Mouse (Mus musculus): Measurements from ENCODE around the gene Izumo4. TPM values are rescaled to one million over a fixed set of nuclear protein-coding genes. Genes with fewer than 3 reads are reported as not detected.

Izumo4 gene
- total and polyA plus RNA-seq, 2 experiments = 18.3 to 49.7 TPM

DNA sequence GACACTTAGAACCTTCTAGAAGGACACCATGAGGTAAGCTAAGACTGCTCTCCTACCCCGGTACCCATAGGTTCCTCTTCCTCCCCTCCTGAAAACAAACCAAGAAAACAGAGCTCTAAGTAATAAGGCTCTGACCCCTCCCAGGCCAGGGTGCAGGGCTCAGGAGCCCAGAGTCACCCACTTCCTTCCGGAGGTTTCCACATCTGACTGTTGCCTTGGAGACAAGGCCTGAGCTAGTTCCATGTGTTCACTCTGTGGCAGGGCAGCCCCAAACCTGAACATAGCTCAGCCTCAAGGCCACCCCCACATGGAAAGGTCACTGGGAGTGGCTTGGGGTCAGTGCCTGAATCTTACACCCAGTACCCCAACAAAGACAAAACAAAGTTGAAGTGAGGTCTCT lies 6.8 kb upstream of the Izumo4 start:
- peak; percentile 53 for DNase-seq (ENCODE audit: extremely low read depth, low read depth, low spot score)
- TF ChIP-seq CTCF (IDR thresholded peaks at IDR 0.05; ENCODE audit: low read depth, low read length) (no peak), POLR2A (IDR thresholded peaks at IDR 0.05; ENCODE audit: extremely low read depth, insufficient read depth, low read length) (no peak)
- H3K36me3 ChIP-seq (ENCODE audit: control insufficient read depth, insufficient read depth, low read length) = no peaks in the 10 kb centered on the region
- WGBS = 48% methylated on average over 2 of the region's 2 CpGs
- H3K79me2 ChIP-seq (ENCODE audit: control insufficient read depth, insufficient read depth, low read length) = peaks cover 3% of the 10 kb centered on the region; the same call in 1 of the 2 replicates
- no peak overlapping the region for H3K4me3 ChIP-seq (ENCODE audit: insufficient read depth, low read depth, low read length)
- peak overlapping the region; percentile 70 for H3K27ac ChIP-seq (replicated peaks; ENCODE audit: insufficient read depth, low read depth, low read length)
- H3K27me3 ChIP-seq (ENCODE audit: control insufficient read depth, insufficient read depth, low read length) = no peaks in the 10 kb centered on the region
- H3K9ac ChIP-seq (ENCODE audit: low read depth, low read length) = no peak overlapping the region
- no peaks in the 10 kb centered on the region for H3K4me1 ChIP-seq (ENCODE audit: control insufficient read depth, insufficient read depth, low read length)

DNA sequence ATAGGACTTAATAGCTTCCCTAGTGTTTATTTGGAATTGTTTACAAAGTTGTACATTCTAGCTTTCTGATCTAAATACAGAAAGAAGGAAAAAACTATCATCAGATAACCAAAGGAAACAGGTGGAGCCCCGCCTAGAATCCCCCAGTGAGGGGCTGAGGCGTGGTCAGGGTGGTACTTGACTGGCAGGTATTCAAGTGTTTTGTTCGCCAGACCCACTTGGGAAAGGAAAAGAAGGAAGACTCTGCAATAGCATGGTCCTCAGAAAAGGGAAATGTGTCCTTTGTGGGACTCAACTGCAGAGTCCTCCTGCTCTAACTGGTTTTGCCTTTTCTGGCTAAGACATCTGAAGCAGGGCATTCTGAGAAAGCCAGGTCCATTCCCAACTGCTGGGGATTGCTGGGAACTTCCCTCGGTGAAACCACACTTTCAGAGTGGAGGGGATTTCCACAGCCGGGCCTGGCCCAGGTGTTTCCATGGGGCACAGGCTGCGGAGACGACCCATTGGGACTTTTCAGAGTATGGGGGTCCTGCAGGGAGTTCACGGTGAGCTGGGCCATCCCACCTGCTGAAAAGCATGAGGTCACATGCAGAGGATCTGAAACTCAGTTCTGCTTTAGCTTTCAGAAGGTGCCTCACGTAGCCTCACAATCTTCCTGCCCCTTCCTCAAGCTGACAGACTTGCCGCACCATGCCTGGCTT lies 6.0 kb upstream of the Izumo4 start:
- no peaks in the 10 kb centered on the region for H3K4me1 ChIP-seq (ENCODE audit: control insufficient read depth, insufficient read depth, low read length)
- no peak for DNase-seq (ENCODE audit: extremely low read depth, low read depth, low spot score)
- peak overlapping the region; percentile 11 for H3K27ac ChIP-seq (replicated peaks; ENCODE audit: insufficient read depth, low read depth, low read length)
- WGBS = 80% methylated on average over 10 of the region's 10 CpGs
- no peaks in the 10 kb centered on the region for H3K27me3 ChIP-seq (ENCODE audit: control insufficient read depth, insufficient read depth, low read length)
- H3K79me2 ChIP-seq (ENCODE audit: control insufficient read depth, insufficient read depth, low read length) = peaks cover 3% of the 10 kb centered on the region; the same call in 1 of the 2 replicates
- no peak overlapping the region for H3K4me3 ChIP-seq (ENCODE audit: insufficient read depth, low read depth, low read length)
- no peak overlapping the region for H3K9ac ChIP-seq (ENCODE audit: low read depth, low read length)
- TF ChIP-seq CTCF (IDR thresholded peaks at IDR 0.05; ENCODE audit: low read depth, low read length) = no peak
- no peak for TF ChIP-seq POLR2A (IDR thresholded peaks at IDR 0.05; ENCODE audit: extremely low read depth, insufficient read depth, low read length)
- no peaks in the 10 kb centered on the region for H3K36me3 ChIP-seq (ENCODE audit: control insufficient read depth, insufficient read depth, low read length)

DNA sequence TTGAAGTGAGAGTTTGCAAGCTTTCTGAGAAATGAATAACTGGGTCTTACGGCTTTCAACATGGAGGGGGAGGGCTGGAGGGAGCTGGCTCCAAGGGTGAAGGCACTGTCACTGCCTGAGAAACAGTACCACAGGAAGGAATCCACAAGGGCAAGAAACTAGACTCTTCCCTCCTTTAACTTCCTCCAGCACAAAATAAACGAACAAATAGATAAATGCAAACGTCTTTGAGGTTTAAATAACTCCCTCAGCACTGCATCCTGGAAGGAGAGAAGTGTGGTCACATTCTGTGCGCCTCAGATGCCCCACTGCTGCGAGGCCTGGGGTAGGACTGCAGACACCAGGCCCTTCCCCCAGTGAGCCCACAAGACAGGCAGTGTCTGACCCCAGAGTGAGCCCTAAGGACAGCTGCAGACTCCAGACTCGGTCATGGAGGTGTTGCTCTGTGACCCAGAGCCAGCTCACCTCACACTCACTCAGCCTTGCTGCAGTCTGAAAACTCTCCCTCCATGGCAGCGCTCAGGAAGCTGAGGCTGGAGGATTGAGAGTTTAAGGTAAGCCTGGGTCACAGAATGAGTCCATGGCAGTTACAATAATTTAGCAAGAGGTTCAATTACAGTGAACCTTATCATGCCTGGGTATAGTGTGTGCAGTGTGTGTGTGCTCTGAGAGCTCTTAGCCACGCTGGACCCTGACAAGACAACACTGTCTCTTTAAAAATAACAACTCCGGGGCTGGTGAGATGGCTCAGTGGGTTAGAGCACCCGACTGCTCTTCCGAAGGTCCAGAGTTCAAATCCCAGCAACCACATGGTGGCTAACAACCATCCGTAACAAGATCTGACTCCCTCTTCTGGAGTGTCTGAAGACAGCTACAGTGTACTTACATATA lies 5.2 kb upstream of the Izumo4 start:
- no peak overlapping the region for H3K9ac ChIP-seq (ENCODE audit: low read depth, low read length)
- WGBS = 64% methylated on average over 12 of the region's 12 CpGs
- H3K79me2 ChIP-seq (ENCODE audit: control insufficient read depth, insufficient read depth, low read length) = peaks cover 3% of the 10 kb centered on the region; the same call in 1 of the 2 replicates
- TF ChIP-seq POLR2A (IDR thresholded peaks at IDR 0.05; ENCODE audit: extremely low read depth, insufficient read depth, low read length) (no peak), CTCF (IDR thresholded peaks at IDR 0.05; ENCODE audit: low read depth, low read length) (no peak)
- no peak for DNase-seq (ENCODE audit: extremely low read depth, low read depth, low spot score)
- no peaks in the 10 kb centered on the region for H3K36me3 ChIP-seq (ENCODE audit: control insufficient read depth, insufficient read depth, low read length)
- peak overlapping the region; percentile 17 for H3K27ac ChIP-seq (replicated peaks; ENCODE audit: insufficient read depth, low read depth, low read length)
- no peak overlapping the region for H3K4me3 ChIP-seq (ENCODE audit: insufficient read depth, low read depth, low read length)
- no peaks in the 10 kb centered on the region for H3K27me3 ChIP-seq (ENCODE audit: control insufficient read depth, insufficient read depth, low read length)
- no peaks in the 10 kb centered on the region for H3K4me1 ChIP-seq (ENCODE audit: control insufficient read depth, insufficient read depth, low read length)

DNA sequence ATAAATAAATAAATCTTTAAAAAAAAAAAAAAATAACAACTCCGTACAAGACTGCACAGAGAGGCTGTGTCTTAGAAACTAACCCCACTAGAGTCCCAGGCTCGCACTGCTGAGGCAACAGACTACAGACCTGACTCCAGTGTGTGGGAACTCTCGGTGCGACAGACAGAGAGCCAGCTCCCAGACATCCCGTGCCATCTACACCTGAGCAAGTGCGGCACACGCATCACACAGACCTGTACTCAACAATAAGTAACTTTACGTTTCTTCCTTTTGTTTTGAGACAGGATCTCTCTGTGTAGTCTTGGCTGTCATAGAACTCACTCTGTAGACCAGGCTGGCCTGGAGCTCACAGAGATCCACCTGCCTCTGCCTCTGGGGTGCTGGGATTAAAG lies 4.6 kb upstream of the Izumo4 start:
- Histone ChIP-seq H3K27me3 (ENCODE audit: control insufficient read depth, insufficient read depth, low read length) (no peaks in the 10 kb centered on the region), H3K27ac (replicated peaks; ENCODE audit: insufficient read depth, low read depth, low read length) (no peak overlapping the region), H3K9ac (ENCODE audit: low read depth, low read length) (no peak overlapping the region), H3K4me1 (ENCODE audit: control insufficient read depth, insufficient read depth, low read length) (no peaks in the 10 kb centered on the region), H3K4me3 (ENCODE audit: insufficient read depth, low read depth, low read length) (no peak overlapping the region), H3K79me2 (ENCODE audit: control insufficient read depth, insufficient read depth, low read length) (peaks cover 3% of the 10 kb centered on the region; the same call in 1 of the 2 replicates), H3K36me3 (ENCODE audit: control insufficient read depth, insufficient read depth, low read length) (no peaks in the 10 kb centered on the region)
- no peak for DNase-seq (ENCODE audit: extremely low read depth, low read depth, low spot score)
- 96% methylated on average over 8 of the region's 8 CpGs for WGBS
- TF ChIP-seq CTCF (IDR thresholded peaks at IDR 0.05; ENCODE audit: low read depth, low read length) (no peak), POLR2A (IDR thresholded peaks at IDR 0.05; ENCODE audit: extremely low read depth, insufficient read depth, low read length) (no peak)

DNA sequence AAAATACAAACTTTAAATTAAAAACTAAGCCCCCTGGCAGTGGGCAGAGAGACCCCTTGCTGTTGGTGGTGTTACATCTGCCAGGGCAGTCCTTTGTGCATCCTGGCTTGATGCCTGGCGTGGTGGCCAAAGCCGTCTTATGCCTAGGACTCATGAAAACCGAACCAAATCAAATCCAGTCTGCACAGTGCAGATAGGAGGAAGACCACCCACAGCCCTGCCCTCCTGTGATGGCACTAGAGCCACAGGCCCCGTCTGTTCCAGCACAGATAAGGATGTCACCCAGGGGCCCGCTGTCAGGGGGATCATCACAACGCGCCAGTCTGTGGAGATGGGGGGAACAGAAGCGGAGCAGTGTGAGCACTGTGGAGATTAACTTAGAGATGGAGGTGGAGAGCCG lies 4.2 kb upstream of the Izumo4 start:
- Histone ChIP-seq H3K36me3 (ENCODE audit: control insufficient read depth, insufficient read depth, low read length) (no peaks in the 10 kb centered on the region), H3K27me3 (ENCODE audit: control insufficient read depth, insufficient read depth, low read length) (no peaks in the 10 kb centered on the region), H3K4me3 (ENCODE audit: insufficient read depth, low read depth, low read length) (no peak overlapping the region), H3K9ac (ENCODE audit: low read depth, low read length) (no peak overlapping the region), H3K79me2 (ENCODE audit: control insufficient read depth, insufficient read depth, low read length) (peaks cover 3% of the 10 kb centered on the region; the same call in 1 of the 2 replicates), H3K27ac (replicated peaks; ENCODE audit: insufficient read depth, low read depth, low read length) (no peak overlapping the region), H3K4me1 (ENCODE audit: control insufficient read depth, insufficient read depth, low read length) (no peaks in the 10 kb centered on the region)
- DNase-seq (ENCODE audit: extremely low read depth, low read depth, low spot score) = no peak
- TF ChIP-seq CTCF (IDR thresholded peaks at IDR 0.05; ENCODE audit: low read depth, low read length) (no peak), POLR2A (IDR thresholded peaks at IDR 0.05; ENCODE audit: extremely low read depth, insufficient read depth, low read length) (no peak)
- 94% methylated on average over 9 of the region's 9 CpGs for WGBS

Measured in liver, adult 2 months (tissue).